Mouse (Mus musculus): ENCODE results near the gene Akna. TPM values are rescaled to one million over a fixed set of nuclear protein-coding genes. Genes with fewer than 3 reads are reported as not detected.

Gene Akna
- polyA plus RNA-seq, 1 experiment from 2014 or later = 11.2 TPM

GRCm38 (mm10) chr4:63414951-63415350 is 11.8 kb upstream of the Akna start:
- Histone ChIP-seq H3K9me3 (ENCODE audit: control insufficient read depth, low read length) (no peaks in the 10 kb centered on the region), H3K4me2 (ENCODE audit: low read length) (no peak overlapping the region), H3K9ac (replicated peaks; ENCODE audit: low read depth, low read length) (no peak overlapping the region), H3K27me3 (replicated peaks; ENCODE audit: control insufficient read depth, insufficient read depth, low read length) (no peaks in the 10 kb centered on the region), H3K4me3 (replicated peaks; ENCODE audit: low read length) (no peak overlapping the region), H3K36me3 (ENCODE audit: control insufficient read depth, insufficient read depth) (no peaks in the 10 kb centered on the region), H3K27ac (ENCODE audit: low read length) (no peak overlapping the region), H3K4me1 (replicated peaks; ENCODE audit: control insufficient read depth, insufficient read depth, low read length) (peaks cover 9% of the 10 kb centered on the region)
- no peak for ATAC-seq
- 61% methylated on average over 5 of the region's 5 CpGs for WGBS

GRCm38 (mm10) chr4:63411222-63411621 is 8.1 kb upstream of the Akna start:
- no peak for ATAC-seq
- Histone ChIP-seq H3K9ac (replicated peaks; ENCODE audit: low read depth, low read length) (no peak overlapping the region), H3K4me1 (replicated peaks; ENCODE audit: control insufficient read depth, insufficient read depth, low read length) (peaks cover 38% of the 10 kb centered on the region), H3K9me3 (ENCODE audit: control insufficient read depth, low read length) (no peaks in the 10 kb centered on the region), H3K27me3 (replicated peaks; ENCODE audit: control insufficient read depth, insufficient read depth, low read length) (no peaks in the 10 kb centered on the region), H3K4me2 (ENCODE audit: low read length) (peak overlapping the region; percentile 89; the same call in 1 of the 2 replicates), H3K27ac (ENCODE audit: low read length) (no peak overlapping the region), H3K4me3 (replicated peaks; ENCODE audit: low read length) (peak overlapping the region; percentile 71), H3K36me3 (ENCODE audit: control insufficient read depth, insufficient read depth) (no peaks in the 10 kb centered on the region)
- 64% methylated on average over 5 of the region's 5 CpGs for WGBS

DNA sequence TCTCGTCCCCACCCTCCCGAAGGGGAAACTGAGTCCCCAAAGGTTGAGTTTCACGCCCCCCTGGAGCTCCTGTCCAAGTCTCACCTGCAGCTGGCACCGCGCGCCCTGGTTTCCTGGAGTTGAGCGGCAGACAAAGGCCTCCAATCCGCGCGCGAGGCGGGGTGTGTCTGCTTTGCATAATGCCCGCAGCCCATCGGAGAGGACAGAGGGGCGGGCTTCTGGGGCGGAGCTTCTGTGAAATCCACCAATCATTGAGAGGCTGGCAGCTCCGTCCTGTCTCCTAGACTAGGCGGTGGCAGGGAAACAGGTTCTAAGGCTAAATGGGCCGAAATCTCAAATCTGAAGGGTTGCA is 7.4 kb upstream of the Akna start:
- Histone ChIP-seq H3K4me1 (replicated peaks; ENCODE audit: control insufficient read depth, insufficient read depth, low read length) (peaks cover 44% of the 10 kb centered on the region), H3K4me2 (ENCODE audit: low read length) (peak overlapping the region; percentile 89), H3K27me3 (replicated peaks; ENCODE audit: control insufficient read depth, insufficient read depth, low read length) (no peaks in the 10 kb centered on the region), H3K27ac (ENCODE audit: low read length) (peak overlapping the region; percentile 69), H3K36me3 (ENCODE audit: control insufficient read depth, insufficient read depth) (no peaks in the 10 kb centered on the region), H3K9me3 (ENCODE audit: control insufficient read depth, low read length) (no peaks in the 10 kb centered on the region), H3K4me3 (replicated peaks; ENCODE audit: low read length) (peak overlapping the region; percentile 71), H3K9ac (replicated peaks; ENCODE audit: low read depth, low read length) (peak overlapping the region; percentile 67)
- 0% methylated on average over 19 of the region's 19 CpGs for WGBS
- peak; percentile 91 for ATAC-seq

- H3K9me3 ChIP-seq (ENCODE audit: control insufficient read depth, low read length) = no peaks in the 10 kb centered on the region
- H3K4me3 ChIP-seq (replicated peaks; ENCODE audit: low read length) = peak overlapping the region; percentile 71
- H3K27ac ChIP-seq (ENCODE audit: low read length) = peak overlapping the region; percentile 77
- H3K27me3 ChIP-seq (replicated peaks; ENCODE audit: control insufficient read depth, insufficient read depth, low read length) = no peaks in the 10 kb centered on the region
- H3K4me2 ChIP-seq (ENCODE audit: low read length) = peak overlapping the region; percentile 89
- no peaks in the 10 kb centered on the region for H3K36me3 ChIP-seq (ENCODE audit: control insufficient read depth, insufficient read depth)
- H3K9ac ChIP-seq (replicated peaks; ENCODE audit: low read depth, low read length) = peak overlapping the region; percentile 67
- ATAC-seq = peak; percentile 62
- peaks cover 49% of the 10 kb centered on the region for H3K4me1 ChIP-seq (replicated peaks; ENCODE audit: control insufficient read depth, insufficient read depth, low read length)
- WGBS = under 1% methylated on average over 39 of the region's 39 CpGs
Observed at GRCm38 (mm10) chr4:63409908-63410582, 6.9 kb upstream of the Akna start.

DNA sequence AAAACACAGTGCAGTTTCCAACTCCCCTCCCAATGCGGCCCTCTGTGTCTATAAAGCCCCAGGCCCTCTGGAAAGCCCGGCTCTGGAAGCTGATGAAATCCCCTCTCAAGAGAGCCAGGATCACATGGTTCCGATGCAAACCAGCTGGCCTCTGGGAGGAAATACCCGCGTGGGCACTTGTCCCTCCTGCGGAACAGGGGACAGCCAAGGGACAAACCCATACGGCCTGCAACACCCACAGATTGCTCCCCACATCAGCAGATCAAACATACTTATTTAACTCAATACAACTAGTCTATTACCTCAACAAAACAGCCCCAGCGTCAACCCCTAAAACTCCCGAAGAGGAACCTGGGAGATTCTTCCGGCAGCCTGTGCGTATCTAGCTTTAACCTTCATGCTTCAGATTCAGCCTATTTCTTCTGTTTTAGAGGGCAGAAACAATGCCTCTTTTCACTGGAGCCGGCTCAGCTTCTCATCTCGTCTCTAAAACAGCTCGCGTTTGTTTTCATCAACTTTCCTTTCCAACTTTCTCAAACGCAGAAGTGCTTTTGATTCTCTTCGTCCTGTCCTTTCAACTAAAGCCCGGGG is 6.3 kb upstream of the Akna start:
- Histone ChIP-seq H3K27ac (ENCODE audit: low read length) (peak overlapping the region; percentile 77), H3K4me3 (replicated peaks; ENCODE audit: low read length) (peak overlapping the region; percentile 71), H3K9ac (replicated peaks; ENCODE audit: low read depth, low read length) (peak overlapping the region; percentile 67), H3K4me2 (ENCODE audit: low read length) (peak overlapping the region; percentile 89), H3K4me1 (replicated peaks; ENCODE audit: control insufficient read depth, insufficient read depth, low read length) (peaks cover 56% of the 10 kb centered on the region), H3K27me3 (replicated peaks; ENCODE audit: control insufficient read depth, insufficient read depth, low read length) (no peaks in the 10 kb centered on the region), H3K36me3 (ENCODE audit: control insufficient read depth, insufficient read depth) (no peaks in the 10 kb centered on the region), H3K9me3 (ENCODE audit: control insufficient read depth, low read length) (no peaks in the 10 kb centered on the region)
- ATAC-seq = no peak
- 0% methylated on average over 18 of the region's 18 CpGs for WGBS

DNA sequence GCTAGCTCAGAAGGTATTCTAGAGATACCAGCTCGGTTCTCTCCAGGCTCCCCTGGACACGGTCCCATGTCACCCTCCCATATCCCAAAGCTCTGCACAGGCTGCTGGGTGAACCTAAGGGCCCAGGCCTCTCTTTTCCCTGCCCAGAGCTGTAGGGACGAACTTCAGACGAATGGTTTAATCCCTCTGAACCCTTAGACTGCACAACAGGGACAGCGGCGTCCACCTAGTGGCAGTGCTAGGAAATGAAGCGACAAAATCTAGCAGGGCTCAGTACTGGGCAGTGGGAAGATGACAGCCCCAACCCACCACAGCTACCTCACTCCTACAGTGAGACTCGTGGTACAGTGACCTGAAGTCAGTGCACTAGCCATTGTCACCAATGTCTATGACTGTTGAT is 5.5 kb upstream of the Akna start:
- Histone ChIP-seq H3K27ac (ENCODE audit: low read length) (peak overlapping the region; percentile 77), H3K9ac (replicated peaks; ENCODE audit: low read depth, low read length) (peak overlapping the region; percentile 67), H3K4me1 (replicated peaks; ENCODE audit: control insufficient read depth, insufficient read depth, low read length) (peaks cover 63% of the 10 kb centered on the region), H3K9me3 (ENCODE audit: control insufficient read depth, low read length) (no peaks in the 10 kb centered on the region), H3K4me3 (replicated peaks; ENCODE audit: low read length) (peak overlapping the region; percentile 71), H3K4me2 (ENCODE audit: low read length) (peak overlapping the region; percentile 89), H3K27me3 (replicated peaks; ENCODE audit: control insufficient read depth, insufficient read depth, low read length) (no peaks in the 10 kb centered on the region), H3K36me3 (ENCODE audit: control insufficient read depth, insufficient read depth) (no peaks in the 10 kb centered on the region)
- 4% methylated on average over 8 of the region's 8 CpGs for WGBS
- peak; percentile 45 for ATAC-seq

DNA sequence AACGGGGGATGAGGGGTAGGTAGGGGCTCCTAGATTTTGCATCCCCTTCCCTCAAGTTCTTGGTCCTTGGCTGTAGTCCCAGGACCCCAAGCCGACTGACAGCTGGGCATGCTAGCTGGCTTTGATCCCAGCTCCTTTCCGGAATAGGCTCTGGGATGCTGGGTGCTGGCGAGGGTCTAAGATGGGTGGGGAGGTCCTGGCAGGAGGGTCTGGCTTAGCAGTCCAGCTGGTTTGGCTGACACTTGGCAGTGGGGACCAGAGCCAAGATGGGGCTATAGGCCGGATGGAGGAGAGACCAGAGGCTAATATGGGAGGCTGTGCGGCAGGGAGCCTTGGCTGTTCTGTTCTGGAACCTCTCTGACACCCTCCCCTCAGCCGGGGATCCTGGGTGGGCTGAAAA is 5.1 kb upstream of the Akna start:
- no peaks in the 10 kb centered on the region for H3K36me3 ChIP-seq (ENCODE audit: control insufficient read depth, insufficient read depth)
- peaks cover 67% of the 10 kb centered on the region for H3K4me1 ChIP-seq (replicated peaks; ENCODE audit: control insufficient read depth, insufficient read depth, low read length)
- peak overlapping the region; percentile 71 for H3K4me3 ChIP-seq (replicated peaks; ENCODE audit: low read length)
- peak; percentile 46 for ATAC-seq
- H3K27me3 ChIP-seq (replicated peaks; ENCODE audit: control insufficient read depth, insufficient read depth, low read length) = no peaks in the 10 kb centered on the region
- H3K9me3 ChIP-seq (ENCODE audit: control insufficient read depth, low read length) = no peaks in the 10 kb centered on the region
- H3K9ac ChIP-seq (replicated peaks; ENCODE audit: low read depth, low read length) = peak overlapping the region; percentile 7
- WGBS = 17% methylated on average over 7 of the region's 7 CpGs
- H3K27ac ChIP-seq (ENCODE audit: low read length) = peak overlapping the region; percentile 77
- peak overlapping the region; percentile 89 for H3K4me2 ChIP-seq (ENCODE audit: low read length)

GRCm38 (mm10) chr4:63405683-63406082 is 2.5 kb upstream of the Akna start:
- H3K4me2 ChIP-seq (ENCODE audit: low read length) = no peak overlapping the region; the same call in 1 of the 2 replicates
- H3K27ac ChIP-seq (ENCODE audit: low read length) = peak overlapping the region; percentile 61

DNA sequence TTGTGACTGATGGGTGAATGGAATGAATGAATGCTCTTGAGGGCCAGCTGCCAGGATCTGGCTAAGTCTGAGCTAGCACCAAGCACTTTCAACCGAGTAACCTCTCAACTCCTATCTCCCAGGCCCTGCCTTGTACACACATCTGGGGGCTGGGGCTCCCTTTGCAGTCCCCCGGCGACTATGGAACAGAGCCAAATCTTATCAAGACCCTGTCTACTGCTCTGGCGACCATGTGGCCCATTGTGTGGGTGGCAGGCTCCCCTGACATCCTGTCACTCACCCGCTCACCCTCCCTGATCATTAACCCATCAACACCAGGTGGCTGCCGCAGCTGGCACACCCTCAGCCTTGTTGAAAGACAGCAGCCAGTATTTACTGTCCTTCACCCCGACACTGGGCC is 1.9 kb upstream of the Akna start:
- H3K4me3 ChIP-seq (replicated peaks; ENCODE audit: low read length) = no peak overlapping the region
- H3K4me2 ChIP-seq (ENCODE audit: low read length) = peak overlapping the region; percentile 7; the same call in 1 of the 2 replicates

More at GRCm38 (mm10) chr4:63405683-63406082, 2.5 kb upstream of the Akna start:
- ATAC-seq = no peak
- Histone ChIP-seq H3K36me3 (ENCODE audit: control insufficient read depth, insufficient read depth) (no peaks in the 10 kb centered on the region), H3K9me3 (ENCODE audit: control insufficient read depth, low read length) (no peaks in the 10 kb centered on the region), H3K4me3 (replicated peaks; ENCODE audit: low read length) (no peak overlapping the region), H3K9ac (replicated peaks; ENCODE audit: low read depth, low read length) (no peak overlapping the region), H3K4me1 (replicated peaks; ENCODE audit: control insufficient read depth, insufficient read depth, low read length) (peaks cover 81% of the 10 kb centered on the region), H3K27me3 (replicated peaks; ENCODE audit: control insufficient read depth, insufficient read depth, low read length) (no peaks in the 10 kb centered on the region)
- 46% methylated on average over 4 of the region's 4 CpGs for WGBS

More for the DNA sequence above, 1.9 kb upstream of the Akna start:
- Histone ChIP-seq H3K36me3 (ENCODE audit: control insufficient read depth, insufficient read depth) (no peaks in the 10 kb centered on the region), H3K9ac (replicated peaks; ENCODE audit: low read depth, low read length) (no peak overlapping the region), H3K27ac (ENCODE audit: low read length) (peak overlapping the region; percentile 61), H3K4me1 (replicated peaks; ENCODE audit: control insufficient read depth, insufficient read depth, low read length) (peaks cover 82% of the 10 kb centered on the region), H3K9me3 (ENCODE audit: control insufficient read depth, low read length) (no peaks in the 10 kb centered on the region), H3K27me3 (replicated peaks; ENCODE audit: control insufficient read depth, insufficient read depth, low read length) (no peaks in the 10 kb centered on the region)
- peak; percentile 21 for ATAC-seq
- 4% methylated on average over 7 of the region's 7 CpGs for WGBS
